Mouse (Mus musculus) kidney, postnatal 4 days (tissue): ENCODE measurements around the gene Plcl1.

ENCODE experiments used
- DNase-seq, 2 experiments: peaks; one replicate each; pipeline ENCODE4 v3.0.0; 2021; ENCODE audit warnings: mixed read lengths in 2 of 2

Plcl1 gene

GRCm38 (mm10) chr1:55528547-55529304 is 123.0 kb downstream of the Plcl1 start:
- peak in 1 of 2 experiments; percentile 31 for DNase-seq

DNA sequence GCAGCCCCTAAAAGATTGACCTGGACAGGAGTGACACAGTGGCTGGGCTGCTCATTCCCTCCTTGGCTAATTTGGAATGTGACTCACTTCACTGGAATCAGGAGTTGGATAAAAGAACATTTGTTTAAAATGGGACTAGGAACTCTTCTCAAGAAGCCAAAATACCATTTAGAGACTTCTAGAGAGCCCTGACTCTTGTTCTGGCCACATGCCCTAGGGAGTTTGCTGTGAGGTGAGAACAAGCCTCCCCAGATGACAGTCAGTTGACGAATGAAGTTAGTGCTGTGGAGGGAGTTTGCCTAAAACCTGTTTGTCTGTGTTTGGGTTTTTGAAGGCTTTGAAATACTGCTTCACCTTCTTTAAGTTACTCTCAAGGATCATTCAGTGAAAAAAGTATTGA is 128.1 kb downstream of the Plcl1 start:
- DNase-seq: no peak

GRCm38 (mm10) chr1:55554405-55554804 is 148.7 kb downstream of the Plcl1 start:
- no peak for DNase-seq

DNA sequence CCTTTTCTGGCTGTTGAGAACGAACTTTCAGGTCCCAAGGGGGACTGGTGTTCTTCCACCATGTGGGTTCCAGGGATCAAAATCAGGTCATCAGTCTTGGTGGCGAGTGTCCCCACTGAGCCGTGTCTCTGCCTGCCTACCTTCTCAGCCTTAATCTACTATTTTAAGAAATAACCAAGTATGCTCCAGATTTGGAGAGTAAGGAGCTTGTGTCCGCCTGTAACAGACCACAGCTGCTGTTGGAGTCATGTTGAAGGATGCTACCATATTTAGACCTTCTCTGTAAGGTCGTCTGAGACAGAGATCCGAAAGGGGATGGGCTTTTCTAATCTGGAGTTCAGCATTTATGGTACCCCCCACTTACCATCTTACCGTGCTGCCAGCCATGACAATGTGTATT is 152.2 kb downstream of the Plcl1 start:
- DNase-seq: no peak

DNA sequence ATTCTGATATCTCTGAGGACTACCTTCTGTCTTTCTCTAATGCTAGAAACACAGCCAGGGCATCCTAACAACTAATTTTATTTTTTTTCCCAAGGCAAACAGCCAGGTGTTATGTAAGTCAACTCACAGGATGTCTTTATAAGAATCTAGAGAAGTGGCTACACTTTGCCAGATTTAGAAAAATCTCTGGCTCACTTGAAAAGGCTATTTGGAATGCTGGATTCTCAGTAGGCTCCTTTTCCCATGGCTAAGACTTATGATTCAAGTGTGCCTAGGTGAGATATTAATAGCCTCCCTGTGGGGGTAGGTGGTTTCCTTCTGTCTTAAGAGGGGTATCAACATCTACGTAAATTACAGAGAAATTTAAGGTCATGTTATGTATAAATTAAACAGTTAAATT is 152.7 kb downstream of the Plcl1 start:
- DNase-seq: no peak

DNA sequence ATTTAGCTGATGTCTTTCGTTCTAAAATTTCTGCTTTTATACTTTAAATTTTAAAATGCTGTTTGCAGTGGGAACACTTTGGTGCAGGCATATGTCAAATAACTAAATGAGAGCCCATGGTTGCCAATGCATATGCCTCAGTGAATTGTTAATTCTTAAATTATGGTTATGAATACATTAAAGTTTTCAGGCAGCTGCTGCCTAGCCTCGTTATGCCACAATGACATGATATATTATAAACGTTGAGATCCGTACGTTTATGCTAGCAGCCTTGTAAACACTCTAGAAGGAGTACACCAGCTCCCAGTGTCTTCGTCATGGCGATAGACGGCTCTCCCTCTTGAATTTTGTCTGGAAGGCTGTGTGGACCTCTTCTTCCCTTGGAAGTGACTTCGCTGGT is 154.3 kb downstream of the Plcl1 start:
- DNase-seq: no peak

DNA sequence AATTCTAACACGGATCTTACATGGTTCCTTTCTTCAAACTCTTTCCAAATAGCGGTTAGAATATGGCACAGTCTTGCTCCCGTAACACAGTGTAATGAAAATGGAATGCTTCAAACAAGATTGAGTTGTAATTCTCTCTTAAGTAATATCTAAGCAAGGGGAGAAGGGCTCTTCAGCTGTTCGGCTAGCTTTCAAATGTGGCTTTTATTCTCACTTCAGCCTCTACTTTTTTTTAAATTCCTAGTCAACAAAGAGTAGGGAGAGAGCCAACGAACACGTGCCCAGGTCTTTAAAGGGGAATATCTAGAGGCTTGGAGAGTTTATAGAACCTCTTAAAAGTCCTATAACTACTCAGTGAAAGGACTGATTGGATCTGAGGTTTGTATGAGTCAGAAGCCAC is 160.2 kb downstream of the Plcl1 start:
- no peak for DNase-seq

- DNase-seq: peak; percentile 22 to 47
Measured at GRCm38 (mm10) chr1:55567801-55568360, 162.2 kb downstream of the Plcl1 start.

DNA sequence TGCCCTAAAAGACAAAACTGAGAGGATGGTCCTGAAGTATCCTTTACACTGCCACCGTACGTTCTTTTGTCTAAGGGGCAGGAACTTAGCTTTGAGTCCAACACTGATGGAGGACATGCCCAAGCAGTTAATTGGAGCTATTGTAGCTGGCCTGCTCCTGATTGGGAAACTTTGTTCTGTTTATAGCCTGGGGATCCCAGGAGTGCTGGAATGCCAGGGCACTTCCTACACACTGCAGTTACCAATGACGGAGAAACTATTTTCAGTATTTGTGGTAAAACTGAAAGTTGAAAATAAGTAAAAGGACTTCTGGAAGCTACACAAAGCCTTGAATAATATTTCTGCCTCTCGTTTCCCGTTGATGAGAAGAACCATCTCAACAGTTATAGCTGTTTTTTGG is 164.5 kb downstream of the Plcl1 start:
- DNase-seq: no peak

DNA sequence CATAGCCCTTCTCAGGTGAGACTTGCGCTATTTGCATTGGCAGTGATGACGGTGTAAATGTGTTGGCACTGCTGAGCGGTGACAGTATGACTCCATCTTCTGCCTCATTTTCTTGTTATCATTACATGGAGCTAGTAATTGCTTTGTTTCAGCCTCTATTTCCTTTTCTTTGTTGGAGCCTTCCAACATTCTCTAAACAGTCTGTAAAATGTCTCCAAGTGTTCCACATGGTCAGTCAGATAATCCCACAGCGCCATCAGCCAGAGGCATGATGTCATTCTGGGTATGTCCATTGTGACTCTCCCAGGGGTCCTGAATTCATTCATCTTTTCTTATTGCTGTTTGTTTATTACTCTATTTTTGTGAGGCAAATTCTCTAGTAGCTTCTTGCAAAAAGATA is 165.7 kb downstream of the Plcl1 start:
- DNase-seq: no peak

- no peak for DNase-seq
Measured at GRCm38 (mm10) chr1:55572202-55572601, 166.5 kb downstream of the Plcl1 start.

DNA sequence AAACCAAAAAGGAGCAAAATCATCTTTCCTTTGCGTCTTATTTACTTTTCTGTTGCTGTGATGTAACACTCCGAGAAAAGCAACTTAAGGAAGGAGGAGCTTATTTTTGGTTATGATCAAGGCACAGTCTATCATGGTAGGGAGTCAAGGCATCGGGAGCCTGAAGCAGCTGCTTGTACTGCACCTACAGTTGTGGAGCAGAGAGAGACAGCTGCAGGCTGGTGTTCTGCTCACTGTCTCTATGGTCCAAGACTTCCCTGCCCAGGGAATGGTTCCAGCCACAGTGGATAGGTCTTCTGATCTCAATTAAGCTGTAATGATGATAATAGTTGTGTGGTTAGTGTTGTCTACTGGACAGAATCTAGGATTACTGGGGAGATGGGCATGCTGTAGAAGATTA is 166.9 kb downstream of the Plcl1 start:
- DNase-seq: no peak

DNA sequence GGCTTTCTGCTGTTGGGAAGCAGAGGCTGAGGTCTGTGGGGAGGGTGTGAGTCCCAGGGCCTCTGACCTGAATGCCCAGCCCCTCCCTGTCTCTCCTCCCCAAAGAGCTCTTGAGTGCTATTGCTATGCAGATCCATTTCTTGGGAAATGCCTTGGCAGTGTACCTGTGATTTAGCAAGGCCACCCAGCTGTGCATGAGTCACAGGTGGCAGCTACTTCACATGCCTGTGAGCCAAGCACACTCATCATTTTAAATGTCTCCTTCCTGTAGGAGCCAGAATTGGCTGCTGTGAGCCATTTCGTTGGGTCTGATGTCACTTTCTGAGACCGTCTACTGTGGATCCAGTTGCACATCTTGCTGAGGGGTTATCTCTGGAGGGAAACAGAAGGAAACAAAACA is 170.2 kb downstream of the Plcl1 start:
- DNase-seq: no peak

GRCm38 (mm10) chr1:55581752-55582151 is 176.0 kb downstream of the Plcl1 start:
- DNase-seq: no peak

DNA sequence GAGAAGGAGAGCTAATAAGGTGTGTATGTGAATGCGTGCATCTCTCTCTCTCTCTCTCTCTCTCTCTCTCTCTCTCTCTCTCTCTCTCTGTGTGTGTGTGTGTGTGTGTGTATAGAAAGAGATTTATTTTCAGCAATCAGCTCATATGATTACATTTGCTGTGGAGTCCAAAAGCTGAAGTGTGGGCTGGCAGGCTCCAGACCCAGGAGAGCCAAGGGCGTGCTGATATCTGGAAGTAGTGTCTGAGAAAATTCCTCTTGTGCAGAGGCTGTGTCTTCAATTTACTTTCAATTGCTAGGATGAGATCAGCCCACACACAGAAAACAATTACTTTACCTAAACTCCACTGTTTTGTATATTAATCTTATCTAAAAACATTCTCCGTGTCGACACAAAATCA is 179.7 kb downstream of the Plcl1 start:
- DNase-seq: peak in 1 of 2 experiments; percentile 33

DNA sequence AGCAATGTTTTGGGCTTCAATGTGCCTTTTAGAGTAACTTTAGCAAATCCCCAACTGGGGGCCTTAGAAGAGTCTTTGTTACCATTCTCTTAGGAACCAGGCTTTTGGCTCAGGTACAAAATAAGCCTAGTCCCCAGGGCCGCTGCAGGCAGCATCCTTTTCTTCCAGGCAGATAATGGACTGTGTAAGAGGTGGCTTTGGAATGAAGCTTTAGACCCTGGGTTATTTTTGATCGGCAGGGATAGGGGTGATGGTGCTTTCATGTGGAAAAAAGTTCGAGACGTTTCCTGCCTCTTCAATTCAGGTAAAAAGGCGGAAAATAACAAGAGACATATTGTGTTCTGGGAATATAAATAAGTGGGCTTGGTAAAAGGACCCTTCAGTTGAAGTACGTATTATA is 182.4 kb downstream of the Plcl1 start:
- DNase-seq: no peak

GRCm38 (mm10) chr1:55590047-55590446 is 184.3 kb downstream of the Plcl1 start:
- DNase-seq: no peak

DNA sequence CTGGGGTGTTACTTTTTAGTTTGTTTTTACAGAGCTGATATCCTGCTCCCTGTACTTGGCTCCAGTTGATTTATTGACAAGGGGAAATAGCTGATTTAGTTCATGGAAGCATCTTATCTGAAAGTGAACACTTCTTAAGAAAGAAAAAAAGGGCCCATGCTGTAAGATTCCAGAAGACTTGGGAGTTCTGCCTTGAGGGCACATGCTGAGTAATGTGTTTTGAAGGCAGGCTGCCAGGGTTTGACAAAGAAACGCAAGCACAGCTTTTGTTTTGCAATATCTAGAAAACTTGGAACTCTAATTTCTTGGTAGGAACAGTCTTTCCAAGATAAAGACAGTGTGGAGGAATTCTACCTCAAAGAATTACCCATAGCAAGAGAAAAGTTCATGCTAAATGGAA is 194.8 kb downstream of the Plcl1 start:
- DNase-seq: peak in 1 of 2 experiments; percentile 35

- no peak for DNase-seq
Measured at GRCm38 (mm10) chr1:55604593-55604992, 198.9 kb downstream of the Plcl1 start.

DNA sequence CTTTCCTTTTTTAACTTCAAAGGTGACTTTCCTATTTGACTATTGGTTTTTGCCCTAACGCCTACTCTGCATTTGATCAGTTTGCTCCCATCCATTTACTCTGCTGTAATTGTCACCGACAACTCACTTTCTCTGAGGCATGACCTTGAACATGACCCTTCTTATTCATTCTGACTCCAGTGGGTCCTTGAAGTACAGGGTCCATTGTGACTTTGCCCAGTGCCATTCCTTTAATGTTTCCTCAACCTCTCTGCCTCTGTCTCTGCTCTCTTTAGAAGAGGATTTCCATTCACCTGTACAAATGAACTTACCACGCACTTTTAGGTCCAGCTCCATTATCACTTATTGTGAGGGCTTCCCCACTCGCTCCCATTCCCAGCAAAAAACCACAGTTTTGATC is 199.7 kb downstream of the Plcl1 start:
- no peak for DNase-seq

DNA sequence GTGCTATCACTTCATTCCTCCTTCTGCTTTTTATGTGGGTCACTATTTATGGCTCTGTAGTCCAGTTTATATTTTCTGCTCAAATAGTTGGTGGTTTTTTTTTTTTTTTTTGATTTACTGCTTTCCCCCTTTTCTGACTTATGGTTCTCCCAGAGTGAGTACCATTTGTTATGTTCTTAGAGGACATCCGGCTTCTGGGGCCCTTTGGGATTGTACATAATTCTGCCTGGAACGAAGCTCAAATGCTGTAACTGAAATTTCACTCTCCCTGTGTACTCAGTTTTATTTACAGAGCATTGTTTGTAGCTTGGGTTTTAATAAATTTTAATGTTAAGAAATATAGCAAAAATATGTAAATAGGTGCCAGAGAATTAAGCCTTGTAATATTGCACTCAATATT is 200.2 kb downstream of the Plcl1 start:
- no peak for DNase-seq

- DNase-seq: no peak
Measured at GRCm38 (mm10) chr1:55606405-55606804, 200.7 kb downstream of the Plcl1 start.

DNA sequence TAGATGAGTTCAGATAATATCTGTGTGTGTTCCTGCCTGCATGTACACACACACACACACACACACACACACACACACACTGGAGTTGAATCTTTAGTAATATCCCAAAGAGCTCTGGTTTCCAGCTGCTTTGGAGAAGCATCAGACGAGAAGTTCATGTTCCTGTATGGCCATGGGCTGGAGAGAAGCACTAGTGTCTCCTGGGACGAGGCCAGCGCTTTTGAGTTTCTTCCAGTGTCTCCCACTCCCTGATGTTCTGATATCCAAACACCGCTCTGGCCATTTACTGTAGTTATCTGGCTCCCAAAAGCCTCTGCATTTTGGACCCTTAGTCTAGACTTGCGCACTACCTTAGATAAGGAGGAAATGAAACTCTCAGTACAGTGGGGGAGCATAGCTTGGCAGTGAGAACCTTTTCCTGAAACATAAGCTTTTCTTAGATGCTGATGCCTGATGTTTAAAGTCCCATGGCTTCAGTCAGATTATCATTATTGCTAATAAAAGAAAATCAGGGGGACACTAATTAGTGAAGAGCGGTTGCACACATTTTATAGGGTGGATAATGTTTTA is 207.1 kb downstream of the Plcl1 start:
- peak in 1 of 2 experiments; percentile 21 for DNase-seq

DNA sequence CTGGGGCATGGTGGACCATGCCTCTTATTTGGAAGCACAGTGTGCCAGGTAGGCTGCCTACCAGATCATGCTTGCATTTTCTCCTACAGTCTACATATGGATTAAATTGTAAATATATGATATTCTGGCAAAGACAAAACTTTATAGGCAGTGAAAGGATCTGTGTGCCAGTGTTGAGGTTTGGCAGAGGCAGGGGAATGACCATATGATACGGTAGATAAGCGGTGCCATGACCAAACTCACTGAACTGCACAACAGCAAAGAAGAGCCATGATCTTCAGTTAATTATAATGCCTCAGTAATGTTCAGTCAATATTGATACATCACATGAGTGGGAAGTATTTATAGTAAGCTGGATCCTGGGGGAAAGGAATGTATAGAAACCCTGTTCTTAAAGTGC is 212.1 kb downstream of the Plcl1 start:
- DNase-seq: no peak
